10 mouse cellular contexts compared by ENCODE assay signal in genomic region chrX:12003539-12003938, GRCm38 (mm10).
DNase-seq lines count a peak whose midpoint lies in the region; ATAC-seq and TF ChIP-seq lines count a peak whose summit lies in the region.
"Had no signal": no experiment of that assay in that cellular context is flagged by ENCODE, and none has a peak within 500 bp of the region (broad histone marks: within the 10 kb centered on the region; RNA-seq: fewer than 3 reads in every experiment).

No protein-coding gene starts in this region.

- H3K4me1 ChIP-seq in heart, embryonic 10.5 days = peaks cover 74% of the 10 kb centered on the region
- peaks cover 5% of the 10 kb centered on the region; the same call in 1 of the 2 replicates for H3K4me1 ChIP-seq in stomach, embryonic 14.5 days (ENCODE audit: control insufficient read depth, insufficient read depth, low read length)
- H3K4me1 ChIP-seq in stomach, postnatal 0 days (replicated peaks; ENCODE audit: control insufficient read depth, insufficient read depth) = no peaks in the 10 kb centered on the region
- peaks cover 35% of the 10 kb centered on the region for H3K4me1 ChIP-seq in limb, embryonic 14.5 days (ENCODE audit: control insufficient read depth, insufficient read depth, low read length)
- peaks cover 20% of the 10 kb centered on the region for H3K4me1 ChIP-seq in stomach, embryonic 16.5 days (ENCODE audit: control insufficient read depth, insufficient read depth, low read length)

- peak overlapping the region; percentile 79; the same call in 1 of the 2 replicates for H3K27ac ChIP-seq in heart, embryonic 10.5 days
- H3K27ac ChIP-seq in stomach, embryonic 14.5 days (ENCODE audit: low read length) = peak overlapping the region; percentile 27; the same call in 1 of the 2 replicates
- no peak overlapping the region for H3K27ac ChIP-seq in stomach, postnatal 0 days (replicated peaks)
- no peak overlapping the region for H3K27ac ChIP-seq in limb, embryonic 14.5 days (replicated peaks; ENCODE audit: low read depth, low read length)
- H3K27ac ChIP-seq in stomach, embryonic 16.5 days (ENCODE audit: low read length) = peak overlapping the region; percentile 19; the same call in 1 of the 2 replicates

- 4% methylated on average over 1 of the region's 1 CpGs for WGBS in heart, embryonic 10.5 days
- WGBS in stomach, embryonic 14.5 days = 0% methylated on average over 1 of the region's 1 CpGs
- 26% methylated on average over 1 of the region's 1 CpGs for WGBS in stomach, postnatal 0 days
- 0% methylated on average over 1 of the region's 1 CpGs for WGBS in limb, embryonic 14.5 days
- 13% methylated on average over 1 of the region's 1 CpGs for whole genome bisulfite sequencing in stomach, embryonic 16.5 days

- no peak for TF ChIP-seq CTCF in stomach, postnatal 0 days (IDR thresholded peaks at IDR 0.05; ENCODE audit: low read depth)

- TF ChIP-seq EP300 in stomach, postnatal 0 days (optimal IDR thresholded peaks at IDR 0.05) = no peak

- no peak overlapping the region for H3K4me3 ChIP-seq in heart, embryonic 10.5 days
- no peak overlapping the region for H3K4me3 ChIP-seq in stomach, embryonic 14.5 days (ENCODE audit: low read depth, low read length)
- no peak overlapping the region for H3K4me3 ChIP-seq in stomach, postnatal 0 days (ENCODE audit: low read depth, low read length)
- no peak overlapping the region for H3K4me3 ChIP-seq in limb, embryonic 14.5 days (replicated peaks; ENCODE audit: low read length)
- H3K4me3 ChIP-seq in stomach, embryonic 16.5 days (replicated peaks; ENCODE audit: low read length) = no peak overlapping the region
- H3K4me3 ChIP-seq: midbrain, embryonic 12.5 days had no signal

- TF ChIP-seq POLR2A in limb, embryonic 14.5 days (IDR thresholded peaks at IDR 0.05; ENCODE audit: borderline replicate concordance, extremely low read depth, insufficient read depth, insufficient read length) = no peak

- no peak for DNase-seq in heart, embryonic 10.5 days (ENCODE audit: low spot score)
- DNase-seq in heart, adult 8-10 months (ENCODE audit: low spot score) = no peak
- no peak for DNase-seq in stomach, postnatal 0 days (ENCODE audit: low spot score)
- DNase-seq in limb, embryonic 14.5 days (ENCODE audit: low spot score) = no peak
- DNase-seq in layer of hippocampus, postnatal 10 days (ENCODE audit: low spot score in 2 of 2) = no peak
- DNase-seq in urinary bladder, postnatal 4 days (ENCODE audit: low spot score in 2 of 2) = no peak
- DNase-seq: adrenal gland, adult 8-10 months had no signal

- no peak for ATAC-seq in stomach, embryonic 14.5 days (ENCODE audit: insufficient number of reproducible peaks, insufficient read depth, low FRiP score, low read depth)
- ATAC-seq in stomach, postnatal 0 days (ENCODE audit: low FRiP score, low TSS enrichment) = no peak
- ATAC-seq in limb, embryonic 14.5 days (ENCODE audit: low FRiP score, low read depth) = no peak
- ATAC-seq in stomach, embryonic 16.5 days (ENCODE audit: insufficient read depth, low FRiP score) = no peak

- H3K36me3 ChIP-seq in heart, embryonic 10.5 days = no peaks in the 10 kb centered on the region
- no peaks in the 10 kb centered on the region for H3K36me3 ChIP-seq in stomach, embryonic 14.5 days (ENCODE audit: control insufficient read depth, insufficient read depth, low read length)
- no peaks in the 10 kb centered on the region for H3K36me3 ChIP-seq in stomach, postnatal 0 days (ENCODE audit: control insufficient read depth, insufficient read depth, low read length)
- no peaks in the 10 kb centered on the region for H3K36me3 ChIP-seq in limb, embryonic 14.5 days (ENCODE audit: control insufficient read depth, insufficient read depth, low read length)
- H3K36me3 ChIP-seq in stomach, embryonic 16.5 days (ENCODE audit: control insufficient read depth, insufficient read depth, low read length) = no peaks in the 10 kb centered on the region
- H3K36me3 ChIP-seq: midbrain, embryonic 12.5 days had no signal

- H3K9me3 ChIP-seq in heart, embryonic 10.5 days = no peaks in the 10 kb centered on the region
- no peaks in the 10 kb centered on the region for H3K9me3 ChIP-seq in stomach, embryonic 14.5 days (ENCODE audit: control insufficient read depth, low read depth, low read length)
- no peaks in the 10 kb centered on the region for H3K9me3 ChIP-seq in stomach, postnatal 0 days (ENCODE audit: control insufficient read depth, low read length)
- H3K9me3 ChIP-seq in limb, embryonic 14.5 days (ENCODE audit: control insufficient read depth, low read length) = no peaks in the 10 kb centered on the region
- H3K9me3 ChIP-seq in stomach, embryonic 16.5 days (replicated peaks; ENCODE audit: control insufficient read depth, low read length) = no peaks in the 10 kb centered on the region
- H3K9me3 ChIP-seq: midbrain, embryonic 12.5 days had no signal

- H3K4me2 ChIP-seq in stomach, embryonic 14.5 days (replicated peaks; ENCODE audit: low read depth, low read length) = no peak overlapping the region
- H3K4me2 ChIP-seq in stomach, postnatal 0 days (replicated peaks; ENCODE audit: low read depth) = no peak overlapping the region
- 0 out of 2 replicates have a peak overlapping the region, but pooled peaks have one; percentile 1 for H3K4me2 ChIP-seq in limb, embryonic 14.5 days (replicated peaks; ENCODE audit: low read depth, low read length, severe bottlenecking)
- H3K4me2 ChIP-seq in stomach, embryonic 16.5 days (ENCODE audit: low read depth, low read length) = no peak overlapping the region
- H3K4me2 ChIP-seq: midbrain, embryonic 12.5 days had no signal

- peaks cover 99% of the 10 kb centered on the region for H3K27me3 ChIP-seq in heart, embryonic 10.5 days (ENCODE audit: insufficient read depth, poor library complexity, severe bottlenecking)
- H3K27me3 ChIP-seq in stomach, embryonic 14.5 days (ENCODE audit: control insufficient read depth, insufficient read depth, low read length) = 0 out of 2 replicates have a peak, but pooled peaks cover 7% of the 10 kb centered on the region
- no peaks in the 10 kb centered on the region for H3K27me3 ChIP-seq in stomach, postnatal 0 days (ENCODE audit: control insufficient read depth, insufficient read depth, low read length)
- H3K27me3 ChIP-seq in limb, embryonic 14.5 days (ENCODE audit: control insufficient read depth, insufficient read depth, low read length) = peaks cover 31% of the 10 kb centered on the region
- peaks cover 64% of the 10 kb centered on the region for H3K27me3 ChIP-seq in stomach, embryonic 16.5 days (ENCODE audit: control insufficient read depth, insufficient read depth, low read length)

- no peak overlapping the region for H3K9ac ChIP-seq in stomach, embryonic 14.5 days (replicated peaks; ENCODE audit: low read depth, low read length)
- H3K9ac ChIP-seq in stomach, postnatal 0 days (ENCODE audit: low read length) = no peak overlapping the region
- no peak overlapping the region for H3K9ac ChIP-seq in limb, embryonic 14.5 days (ENCODE audit: low read depth, low read length, severe bottlenecking)
- 0 out of 2 replicates have a peak overlapping the region, but pooled peaks have one; percentile 12 for H3K9ac ChIP-seq in stomach, embryonic 16.5 days (ENCODE audit: low read length)
- H3K9ac ChIP-seq: midbrain, embryonic 12.5 days had no signal

Comparison
In these comparisons a context has a peak if more than half of its experiments do, and no peak if none do; other contexts are left out.
1. H3K27ac ChIP-seq: peak in heart, embryonic 10.5 days (single experiment), stomach, embryonic 14.5 days (single experiment) and stomach, embryonic 16.5 days (single experiment); none in stomach, postnatal 0 days (single experiment) and limb, embryonic 14.5 days (single experiment).